Mouse (Mus musculus) stomach, embryonic 16.5 days (tissue): ENCODE data around the gene Rad54l. TPM values are rescaled to one million over a fixed set of nuclear protein-coding genes. Genes with fewer than 3 reads are reported as not detected.

Source experiments
- ATAC-seq: fragments of 200-750 bp; cut with Nextera tagmentation; 2 replicates; pipeline ENCODE4 v1.8.0; 2017; ENCODE audit warnings: moderate number of reproducible peaks, moderate TSS enrichment; ENCODE audit not compliant: insufficient read depth, low FRiP score
- H3K27ac ChIP-seq: fragments of 300-500 bp; sonication (generic); 2 replicates; pipeline ENCODE4 v1.5.1; 2014; ENCODE audit warnings: low read length
- H3K27me3 ChIP-seq: fragments of 300-500 bp; sonication (generic); 2 replicates; pipeline ENCODE4 v1.6.1; 2014; ENCODE audit warnings: low read length, control low read depth, mixed read lengths; ENCODE audit not compliant: control insufficient read depth, insufficient read depth
- H3K36me3 ChIP-seq: fragments of 300-500 bp; sonication (generic); 2 replicates; pipeline ENCODE4 v1.6.1; 2014; ENCODE audit warnings: low read length; ENCODE audit not compliant: control insufficient read depth, insufficient read depth
- H3K4me1 ChIP-seq: fragments of 300-500 bp; sonication (generic); 2 replicates; pipeline ENCODE4 v1.6.1; 2014; ENCODE audit warnings: low read length, control low read depth, mixed read lengths; ENCODE audit not compliant: control insufficient read depth, insufficient read depth
- H3K4me2 ChIP-seq: fragments of 300-500 bp; sonication (generic); 2 replicates; pipeline ENCODE4 v1.6.1; 2014; ENCODE audit warnings: low read depth, low read length, mixed read lengths
- H3K4me3 ChIP-seq: fragments of 300-500 bp; sonication (generic); replicated peaks from 2 replicates; pipeline ENCODE4 v1.5.1; 2014; ENCODE audit warnings: mild to moderate bottlenecking, low read length
- H3K9ac ChIP-seq: fragments of 300-500 bp; sonication (generic); 2 replicates; pipeline ENCODE4 v1.6.1; 2014; ENCODE audit warnings: low read length
- H3K9me3 ChIP-seq: fragments of 300-500 bp; sonication (generic); replicated peaks from 2 replicates; pipeline ENCODE4 v1.6.1; 2016; ENCODE audit warnings: low read length, control low read depth; ENCODE audit not compliant: control insufficient read depth
- WGBS: fragments of 180-500 bp; shearing (Covaris S2); extraction: QIAGEN DNeasy Blood & Tissue Kit; methylation state at CpG from one replicate; pipeline ENCODE4 v1.1.7; 2014; 5-methylcytosine and 5-hydroxymethylcytosine counted together
- polyA plus RNA-seq: library from polyadenylated mRNA; unstranded; fragments of >200 nt; fragmentation: Nextera tagmentation; extraction: Ambion mirVana; gene quantifications from 2 replicates; pipeline ENCODE4 v1.2.1, GENCODE M21; 2015

The Rad54l gene
- polyA plus RNA-seq, 1 experiment from 2014 or later: 20.9 TPM

- peak overlapping the region; percentile 90 for H3K4me2 ChIP-seq
- H3K9ac ChIP-seq: 0 out of 2 replicates have a peak overlapping the region, but pooled peaks have one; percentile 88
- H3K4me3 ChIP-seq: peak overlapping the region; percentile 78
- H3K27me3 ChIP-seq: no peaks in the 10 kb centered on the region
- WGBS: 10% methylated on average over 7 of the region's 7 CpGs
- H3K9me3 ChIP-seq: no peaks in the 10 kb centered on the region
- H3K27ac ChIP-seq: no peak overlapping the region
- ATAC-seq: no peak
- H3K36me3 ChIP-seq: no peaks in the 10 kb centered on the region
- H3K4me1 ChIP-seq: peaks cover 6% of the 10 kb centered on the region
These were observed 19.9 kb upstream of the Rad54l start for GRCm38 (mm10) chr4:116143317-116143811.

DNA sequence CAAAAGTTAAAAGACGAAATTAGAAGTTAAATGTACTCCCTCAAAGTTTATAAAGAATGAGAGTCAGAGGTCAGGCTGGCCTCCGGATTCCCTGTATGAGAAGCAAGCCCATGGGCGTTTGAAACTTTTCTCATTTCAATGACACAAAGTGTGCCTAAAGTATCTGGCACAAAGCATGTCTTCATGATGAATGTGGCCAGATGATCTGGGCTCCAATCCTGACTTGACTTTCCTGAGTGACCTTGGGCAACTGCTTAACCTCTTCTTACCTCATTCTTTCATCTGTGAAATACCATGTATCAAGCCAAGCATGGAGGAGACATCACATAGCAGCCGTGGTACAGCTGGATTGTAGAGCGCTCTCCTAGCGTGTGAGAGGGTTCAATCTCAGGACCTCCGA lies 18.8 kb upstream of the Rad54l start:
- Histone ChIP-seq H3K4me1 (peaks cover 6% of the 10 kb centered on the region), H3K9me3 (no peaks in the 10 kb centered on the region), H3K36me3 (no peaks in the 10 kb centered on the region), H3K27me3 (no peaks in the 10 kb centered on the region), H3K27ac (no peak overlapping the region), H3K9ac (no peak overlapping the region), H3K4me3 (no peak overlapping the region), H3K4me2 (no peak overlapping the region)
- ATAC-seq: no peak
- 79% methylated on average over 7 of the region's 7 CpGs for WGBS

GRCm38 (mm10) chr4:116141736-116142135 lies 18.2 kb upstream of the Rad54l start:
- no peak overlapping the region for H3K4me3 ChIP-seq
- H3K27ac ChIP-seq: no peak overlapping the region
- no peak overlapping the region for H3K9ac ChIP-seq
- ATAC-seq: no peak
- WGBS: 82% methylated on average over 1 of the region's 1 CpGs
- no peak overlapping the region for H3K4me2 ChIP-seq
- H3K36me3 ChIP-seq: no peaks in the 10 kb centered on the region
- peaks cover 6% of the 10 kb centered on the region for H3K4me1 ChIP-seq
- H3K27me3 ChIP-seq: no peaks in the 10 kb centered on the region
- H3K9me3 ChIP-seq: no peaks in the 10 kb centered on the region

DNA sequence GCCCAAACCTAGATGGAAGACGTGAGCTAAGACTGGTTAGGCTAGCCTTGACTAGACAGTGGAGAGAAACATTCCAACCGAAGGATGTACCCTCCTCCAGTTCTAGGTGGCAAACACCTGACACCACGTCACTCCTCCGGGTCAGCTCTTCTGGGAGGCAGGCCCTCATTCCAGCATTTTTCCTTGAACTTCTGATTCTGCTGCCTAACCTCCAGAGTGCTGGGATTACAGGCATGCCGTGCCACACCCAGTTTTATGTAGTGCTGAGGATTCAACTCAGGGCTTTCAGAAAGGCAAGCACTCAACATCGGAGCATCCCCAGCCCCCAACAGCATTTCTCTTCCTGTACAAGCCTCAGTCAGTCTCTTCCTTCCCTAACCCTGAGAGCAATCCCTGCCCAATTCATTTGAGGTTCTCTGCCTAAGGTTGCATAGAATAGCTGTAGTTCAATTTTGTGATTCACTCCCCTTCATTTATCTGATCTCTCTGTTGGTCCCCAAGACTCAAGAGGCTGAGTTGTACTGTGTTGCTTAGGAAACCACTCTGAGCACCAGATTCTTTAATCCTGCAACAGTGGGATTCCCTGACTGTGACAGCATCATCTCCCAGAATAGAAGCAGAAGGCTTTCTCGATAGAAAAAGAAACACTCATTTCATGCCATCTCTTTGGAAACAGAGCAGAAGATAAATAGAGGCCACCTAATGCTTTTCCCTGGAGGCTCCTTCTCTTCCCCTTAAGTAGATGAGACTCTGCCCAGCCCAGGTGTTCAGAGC lies 17.5 kb upstream of the Rad54l start:
- H3K36me3 ChIP-seq: no peaks in the 10 kb centered on the region
- 78% methylated on average over 7 of the region's 7 CpGs for WGBS
- ATAC-seq: no peak
- no peaks in the 10 kb centered on the region for H3K9me3 ChIP-seq
- H3K9ac ChIP-seq: no peak overlapping the region
- peaks cover 6% of the 10 kb centered on the region for H3K4me1 ChIP-seq
- H3K27me3 ChIP-seq: no peaks in the 10 kb centered on the region
- H3K4me2 ChIP-seq: no peak overlapping the region
- H3K4me3 ChIP-seq: no peak overlapping the region
- H3K27ac ChIP-seq: no peak overlapping the region

DNA sequence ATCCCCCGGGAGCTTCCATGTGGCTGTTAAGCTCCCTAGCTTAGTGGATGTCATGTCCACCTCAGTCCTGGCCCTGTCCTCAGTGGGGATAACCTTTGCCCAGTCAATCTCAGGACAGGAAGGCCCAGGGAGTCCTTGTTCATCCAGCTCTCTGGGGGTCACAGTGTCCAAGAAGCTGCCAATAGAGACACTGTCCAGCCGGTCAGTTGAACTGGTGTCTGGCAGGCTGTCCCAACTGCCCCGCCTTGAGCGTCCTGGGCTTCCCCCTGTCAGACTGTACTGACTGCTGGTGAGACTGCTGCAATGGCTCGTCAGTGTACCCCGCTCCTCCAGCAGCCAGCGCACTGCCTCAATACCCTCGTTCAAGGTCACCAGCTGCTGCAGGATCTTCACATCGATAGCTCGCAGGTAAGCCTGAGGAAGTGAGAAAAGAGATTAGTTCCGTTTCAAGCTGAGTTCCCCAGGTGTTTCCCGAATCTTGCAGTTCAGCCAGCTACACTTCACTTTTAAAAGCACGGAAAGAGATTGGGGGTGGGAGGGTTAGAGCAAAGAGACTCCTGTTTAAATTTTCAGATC lies 14.0 kb upstream of the Rad54l start:
- ATAC-seq: no peak
- Histone ChIP-seq H3K27ac (no peak overlapping the region), H3K36me3 (no peaks in the 10 kb centered on the region), H3K4me2 (no peak overlapping the region), H3K27me3 (no peaks in the 10 kb centered on the region), H3K9me3 (no peaks in the 10 kb centered on the region), H3K4me1 (no peaks in the 10 kb centered on the region), H3K4me3 (no peak overlapping the region), H3K9ac (no peak overlapping the region)
- 46% methylated on average over 13 of the region's 13 CpGs for WGBS

DNA sequence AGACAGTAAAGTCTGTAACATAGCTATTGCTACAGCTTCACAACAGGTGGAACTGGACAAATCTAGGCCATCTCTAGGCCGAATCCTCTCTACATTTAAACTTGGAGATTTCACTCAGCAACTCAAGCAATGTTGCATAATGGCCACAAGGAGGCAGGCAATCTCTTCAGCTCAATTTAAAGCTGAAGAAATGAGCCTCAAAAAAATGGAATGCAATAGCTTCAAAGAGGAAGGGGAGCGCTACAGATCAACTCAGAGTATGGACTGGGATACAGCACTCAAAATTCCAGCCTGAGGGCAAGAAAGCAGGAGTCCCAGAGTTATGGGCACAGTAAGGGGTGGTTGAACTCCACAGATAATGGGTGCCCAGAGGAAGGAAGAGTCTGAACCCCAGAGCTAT lies 11.5 kb upstream of the Rad54l start:
- Histone ChIP-seq H3K4me3 (no peak overlapping the region), H3K36me3 (no peaks in the 10 kb centered on the region), H3K27ac (no peak overlapping the region), H3K4me2 (no peak overlapping the region), H3K9me3 (no peaks in the 10 kb centered on the region), H3K4me1 (no peaks in the 10 kb centered on the region), H3K27me3 (no peaks in the 10 kb centered on the region), H3K9ac (no peak overlapping the region)
- WGBS: 27% methylated on average over 2 of the region's 2 CpGs
- ATAC-seq: no peak

DNA sequence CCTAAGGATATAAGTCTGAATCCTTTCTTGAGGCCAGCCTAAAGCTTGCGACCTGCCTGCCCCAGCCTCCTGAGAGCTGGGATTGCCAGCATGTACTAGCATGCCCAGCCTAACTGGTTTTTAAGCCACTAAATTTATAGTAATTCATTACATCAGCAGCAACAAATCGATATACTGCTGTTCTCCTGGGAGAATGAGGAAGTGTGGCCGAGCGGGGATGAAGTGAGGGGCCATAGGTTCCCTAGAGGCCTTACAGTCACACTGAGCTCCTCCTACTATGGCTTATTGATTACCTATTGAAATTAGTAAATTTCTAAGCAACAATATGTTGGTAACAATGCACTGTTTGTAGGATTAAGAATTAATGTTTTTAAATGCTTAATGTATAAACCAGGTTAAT lies 9.6 kb upstream of the Rad54l start:
- WGBS: 76% methylated on average over 4 of the region's 4 CpGs
- ATAC-seq: no peak
- Histone ChIP-seq H3K4me1 (no peaks in the 10 kb centered on the region), H3K36me3 (no peaks in the 10 kb centered on the region), H3K9ac (no peak overlapping the region), H3K4me2 (no peak overlapping the region), H3K9me3 (no peaks in the 10 kb centered on the region), H3K27ac (no peak overlapping the region), H3K27me3 (no peaks in the 10 kb centered on the region), H3K4me3 (no peak overlapping the region)

- H3K4me2 ChIP-seq: no peak overlapping the region
- no peaks in the 10 kb centered on the region for H3K36me3 ChIP-seq
- H3K4me1 ChIP-seq: peaks cover 6% of the 10 kb centered on the region
- H3K9ac ChIP-seq: no peak overlapping the region
- no peaks in the 10 kb centered on the region for H3K27me3 ChIP-seq
- 73% methylated on average over 6 of the region's 6 CpGs for WGBS
- no peak overlapping the region for H3K27ac ChIP-seq
- no peak overlapping the region for H3K4me3 ChIP-seq
- no peaks in the 10 kb centered on the region for H3K9me3 ChIP-seq
- no peak for ATAC-seq
These were observed 4.5 kb upstream of the Rad54l start for GRCm38 (mm10) chr4:116127956-116128355.

GRCm38 (mm10) chr4:116125803-116126386 lies 2.4 kb upstream of the Rad54l start:
- H3K4me1 ChIP-seq: peaks cover 12% of the 10 kb centered on the region
- H3K36me3 ChIP-seq: no peaks in the 10 kb centered on the region
- no peak overlapping the region for H3K4me2 ChIP-seq
- H3K9ac ChIP-seq: no peak overlapping the region
- no peak overlapping the region for H3K4me3 ChIP-seq
- H3K9me3 ChIP-seq: no peaks in the 10 kb centered on the region
- no peak for ATAC-seq
- H3K27ac ChIP-seq: 0 out of 2 replicates have a peak overlapping the region, but pooled peaks have one; percentile 15
- WGBS: 89% methylated on average over 4 of the region's 4 CpGs
- no peaks in the 10 kb centered on the region for H3K27me3 ChIP-seq
